Mouse (Mus musculus) thymus, adult 2 months (tissue): ENCODE results near the gene Bpifb6.

Experiments
- CTCF ChIP-seq: fragments of 200-500 bp; IDR thresholded peaks from 2 replicates; pipeline ENCODE4 v1.5.1; 2012; ENCODE audit warnings: mild to moderate bottlenecking, control low read depth, low read length, moderate library complexity, borderline replicate concordance; ENCODE audit not compliant: control insufficient read depth, poor library complexity, insufficient read depth; ENCODE audit errors: extremely low read depth
- POLR2A ChIP-seq: fragments of 200-500 bp; IDR thresholded peaks from 2 replicates; pipeline ENCODE4 v1.6.1; 2012; ENCODE audit warnings: mild to moderate bottlenecking, low read length, control low read depth, moderate library complexity; ENCODE audit not compliant: control insufficient read depth, poor library complexity, insufficient read depth; ENCODE audit errors: extremely low read depth

DNA sequence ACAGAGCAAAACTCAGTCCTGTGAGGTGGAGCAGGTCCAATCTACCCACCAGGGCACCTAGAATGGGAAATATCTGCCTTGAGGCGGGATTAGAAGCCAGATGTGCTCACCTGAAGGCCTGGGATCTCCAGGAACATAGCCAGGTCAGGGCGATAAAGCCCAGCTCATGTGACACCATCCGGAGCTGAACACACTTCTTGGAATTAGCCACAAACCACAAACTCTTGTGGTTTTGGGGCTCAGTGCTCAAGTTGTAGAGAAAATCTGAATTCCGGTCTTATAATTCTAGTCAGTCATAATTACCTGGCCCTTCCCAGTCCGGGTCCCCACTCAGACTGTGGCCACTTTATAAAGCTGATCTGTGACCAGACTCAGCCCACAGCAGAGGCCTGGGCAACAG, 37.7 kb downstream of the Bpifb6 start, which contains the start of gene Bpifb4:
- TF ChIP-seq CTCF, result no peak
- no peak for TF ChIP-seq POLR2A
